Mouse (Mus musculus) cerebellum, adult 2 months (tissue): ENCODE measurements around the gene BC051019. TPM values are rescaled to one million over a fixed set of nuclear protein-coding genes. Genes with fewer than 3 reads are reported as not detected.

ENCODE experiments used
- DNase-seq, 2 experiments: peaks; one replicate each; pipeline ENCODE4 v3.0.0; 2021
- H3K27ac ChIP-seq: fragments of 200-500 bp; 2 replicates; pipeline ENCODE4 v1.5.1; 2012; ENCODE audit warnings: low read length, control low read depth, inconsistent platforms; ENCODE audit not compliant: insufficient read depth
- H3K27me3 ChIP-seq: fragments of 200-500 bp; 2 replicates; pipeline ENCODE4 v1.6.1; 2012; ENCODE audit warnings: inconsistent platforms, mild to moderate bottlenecking, low read length, moderate library complexity; ENCODE audit not compliant: control insufficient read depth, insufficient read depth
- H3K4me1 ChIP-seq: fragments of 200-500 bp; 2 replicates; pipeline ENCODE4 v1.6.1; 2011; ENCODE audit warnings: low read length; ENCODE audit not compliant: control insufficient read depth, insufficient read depth
- H3K4me3 ChIP-seq: fragments of 200-500 bp; replicated peaks from 2 replicates; pipeline ENCODE3; 2011; ENCODE audit warnings: mild to moderate bottlenecking, low read depth, low read length, control low read depth; ENCODE audit not compliant: insufficient read depth
- CTCF ChIP-seq: fragments of 200-500 bp; IDR thresholded peaks from 2 replicates; pipeline ENCODE4 v1.5.1; 2011; ENCODE audit warnings: low read depth, mild to moderate bottlenecking, control low read depth, low read length, moderate library complexity, borderline replicate concordance; ENCODE audit not compliant: insufficient read depth
- POLR2A ChIP-seq: fragments of 200-500 bp; IDR thresholded peaks from 2 replicates; pipeline ENCODE4 v1.6.1; 2011; ENCODE audit warnings: low read length, control low read depth, borderline replicate concordance; ENCODE audit not compliant: insufficient read depth
- WGBS: fragments of 180-500 bp; shearing (Covaris S2); methylation state at CpG from one replicate; pipeline ENCODE4 v1.1.7; 2018; 5-methylcytosine and 5-hydroxymethylcytosine counted together
- polyA plus RNA-seq: library from polyadenylated mRNA; depleted of rRNA; stranded (reverse); fragments of >200 nt; gene quantifications from 2 replicates; pipeline ENCODE4 v1.2.3, GENCODE M21; 2012; rRNA removed

BC051019 gene
- polyA plus RNA-seq, result 0.16 and 0.20 TPM in 2 replicates

- Histone ChIP-seq H3K27me3 (no peaks in the 10 kb centered on the region), H3K27ac (no peak within 1 kb of the TSS), H3K4me1 (no peaks in the 10 kb centered on the region), H3K4me3 (no peak within 1 kb of the TSS)
- no peak for TF ChIP-seq CTCF
- TF ChIP-seq POLR2A, result no peak
- no peak for DNase-seq
- 94% methylated on average over 5 of the region's 5 CpGs for WGBS
Measured at GRCm38 (mm10) chr7:109723697-109724096, at the start of gene BC051019. TSS of gene BC051019 (minus strand) at chr7:109723850.

- Histone ChIP-seq H3K4me3 (no peak overlapping the region), H3K27ac (no peak overlapping the region), H3K27me3 (no peaks in the 10 kb centered on the region), H3K4me1 (no peaks in the 10 kb centered on the region)
- TF ChIP-seq POLR2A (no peak), CTCF (no peak)
- DNase-seq, result no peak
Measured at GRCm38 (mm10) chr7:109772251-109772650, 48.6 kb upstream of the BC051019 start.

GRCm38 (mm10) chr7:109768699-109769383 is 45.2 kb upstream of the BC051019 start:
- no peaks in the 10 kb centered on the region for H3K27me3 ChIP-seq
- no peaks in the 10 kb centered on the region for H3K4me1 ChIP-seq
- H3K4me3 ChIP-seq, result no peak overlapping the region
- H3K27ac ChIP-seq, result no peak overlapping the region
- TF ChIP-seq POLR2A (no peak), CTCF (no peak)
- DNase-seq, result no peak
- WGBS, result 61% methylated on average over 2 of the region's 2 CpGs

- H3K4me3 ChIP-seq, result no peak overlapping the region
- no peaks in the 10 kb centered on the region for H3K4me1 ChIP-seq
- 84% methylated on average over 7 of the region's 7 CpGs for WGBS
- DNase-seq, result no peak
- H3K27ac ChIP-seq, result no peak overlapping the region
- no peak for TF ChIP-seq POLR2A
- no peak for TF ChIP-seq CTCF
- no peaks in the 10 kb centered on the region for H3K27me3 ChIP-seq
Measured at GRCm38 (mm10) chr7:109767575-109768350, 44.1 kb upstream of the BC051019 start.

GRCm38 (mm10) chr7:109764009-109764408 is 40.4 kb upstream of the BC051019 start:
- H3K4me3 ChIP-seq, result no peak overlapping the region
- no peaks in the 10 kb centered on the region for H3K4me1 ChIP-seq
- 77% methylated on average over 2 of the region's 2 CpGs for WGBS
- no peak for DNase-seq
- TF ChIP-seq CTCF, result no peak
- H3K27ac ChIP-seq, result no peak overlapping the region
- no peaks in the 10 kb centered on the region for H3K27me3 ChIP-seq

- DNase-seq, result no peak
- no peak for TF ChIP-seq POLR2A
- TF ChIP-seq CTCF, result no peak
- Histone ChIP-seq H3K27me3 (no peaks in the 10 kb centered on the region; the same call in 1 of the 2 replicates), H3K27ac (no peak overlapping the region), H3K4me3 (no peak overlapping the region), H3K4me1 (no peaks in the 10 kb centered on the region)
- WGBS, result 95% methylated on average over 3 of the region's 3 CpGs
Measured at GRCm38 (mm10) chr7:109756291-109756690, 32.6 kb upstream of the BC051019 start.

- H3K27me3 ChIP-seq, result no peaks in the 10 kb centered on the region; the same call in 1 of the 2 replicates
- H3K27ac ChIP-seq, result no peak overlapping the region
- no peak overlapping the region for H3K4me3 ChIP-seq
- TF ChIP-seq CTCF (no peak), POLR2A (no peak)
- no peak for DNase-seq
- peaks cover 2% of the 10 kb centered on the region; the same call in 1 of the 2 replicates for H3K4me1 ChIP-seq
- WGBS, result 93% methylated on average over 8 of the region's 8 CpGs
Measured at GRCm38 (mm10) chr7:109754034-109754433, 30.4 kb upstream of the BC051019 start.
